Mouse (Mus musculus) layer of hippocampus, postnatal 10 days (tissue): Measurements from ENCODE around the gene Pogz. TPM values are rescaled to one million over a fixed set of nuclear protein-coding genes. Genes with fewer than 3 reads are reported as not detected.

Experiments used
- DNase-seq, 2 experiments: peaks; one replicate each; pipeline ENCODE4 v3.0.0; 2021; ENCODE audit warnings: low spot score in 2 of 2
- long read RNA-seq: library from polyadenylated mRNA; stranded (forward); transcript quantifications from one replicate; pipeline ENCODE4 v2.0.0, GENCODE M21; 2023
- total RNA-seq, 2 experiments: library from RNA; stranded (reverse); gene quantifications; 2 replicates each; pipeline ENCODE4 v1.2.3; 2021

Pogz gene
- total RNA-seq: 10 to 100 TPM; 56.0 to 57.3 TPM
- long read RNA-seq, partial matches to known transcripts: 1 of 10 reads
- long read RNA-seq, other reads (novel, unspliced or antisense): 9 of 10 reads

- DNase-seq: peak; percentile 94 to 95
Observed at GRCm38 (mm10) chr3:94837183-94837890, at the start of gene Pogz. Pogz (plus strand) TSS chr3:94837567.

GRCm38 (mm10) chr3:94789071-94789470 lies 48.3 kb upstream of the Pogz start:
- DNase-seq: no peak

GRCm38 (mm10) chr3:94789516-94789915 lies 47.9 kb upstream of the Pogz start:
- DNase-seq: no peak

GRCm38 (mm10) chr3:94792258-94792657 lies 45.1 kb upstream of the Pogz start:
- DNase-seq: no peak

- no peak for DNase-seq
Observed at GRCm38 (mm10) chr3:94793672-94794071, 43.7 kb upstream of the Pogz start.

- DNase-seq: no peak
Observed at GRCm38 (mm10) chr3:94794359-94794758, 43.0 kb upstream of the Pogz start.

GRCm38 (mm10) chr3:94795596-94796140 lies 41.7 kb upstream of the Pogz start:
- no peak for DNase-seq

- DNase-seq: no peak
Observed at GRCm38 (mm10) chr3:94796181-94796580, 41.2 kb upstream of the Pogz start.

- peak in 1 of 2 experiments; percentile 30 for DNase-seq
Observed at GRCm38 (mm10) chr3:94804146-94804545, 33.2 kb upstream of the Pogz start.

- DNase-seq: no peak
Observed at GRCm38 (mm10) chr3:94804976-94805375, 32.4 kb upstream of the Pogz start.

GRCm38 (mm10) chr3:94808296-94808695 lies 29.1 kb upstream of the Pogz start:
- no peak for DNase-seq

GRCm38 (mm10) chr3:94811628-94812027 lies 25.7 kb upstream of the Pogz start:
- peak in 1 of 2 experiments; percentile 34 for DNase-seq

GRCm38 (mm10) chr3:94813651-94814050 lies 23.7 kb upstream of the Pogz start:
- DNase-seq: no peak

GRCm38 (mm10) chr3:94814063-94814462 lies 23.3 kb upstream of the Pogz start:
- no peak for DNase-seq

- no peak for DNase-seq
Observed at GRCm38 (mm10) chr3:94814663-94815062, 22.7 kb upstream of the Pogz start.

GRCm38 (mm10) chr3:94815603-94816002 lies 21.8 kb upstream of the Pogz start:
- DNase-seq: no peak

GRCm38 (mm10) chr3:94817731-94818130 lies 19.6 kb upstream of the Pogz start:
- DNase-seq: no peak

GRCm38 (mm10) chr3:94819452-94820425 lies 17.6 kb upstream of the Pogz start:
- DNase-seq: no peak

- DNase-seq: peak; percentile 29 to 53
Observed at GRCm38 (mm10) chr3:94821008-94821638, 16.2 kb upstream of the Pogz start.

GRCm38 (mm10) chr3:94822082-94822481 lies 15.3 kb upstream of the Pogz start:
- no peak for DNase-seq

GRCm38 (mm10) chr3:94824110-94824509 lies 13.3 kb upstream of the Pogz start:
- DNase-seq: no peak
